Mouse (Mus musculus): ENCODE measurements around the gene Adamtsl1.

Gene Adamtsl1

GRCm38 (mm10) chr4:86312366-86312765 lies 798.4 kb downstream of the Adamtsl1 start:
- no peak for DNase-seq (ENCODE audit: low read depth, low spot score)

GRCm38 (mm10) chr4:86314442-86314841 lies 800.5 kb downstream of the Adamtsl1 start:
- DNase-seq (ENCODE audit: low read depth, low spot score): no peak

GRCm38 (mm10) chr4:86315122-86315521 lies 801.1 kb downstream of the Adamtsl1 start:
- no peak for DNase-seq (ENCODE audit: low read depth, low spot score)

- no peak for DNase-seq (ENCODE audit: low read depth, low spot score)
Observed at GRCm38 (mm10) chr4:86317916-86318542, 804.1 kb downstream of the Adamtsl1 start.

GRCm38 (mm10) chr4:86325411-86325810 lies 811.4 kb downstream of the Adamtsl1 start:
- no peak for DNase-seq (ENCODE audit: low read depth, low spot score)

- no peak for DNase-seq (ENCODE audit: low read depth, low spot score)
Observed at GRCm38 (mm10) chr4:86326003-86326402, 812.0 kb downstream of the Adamtsl1 start.

- DNase-seq (ENCODE audit: low read depth, low spot score): no peak
Observed at GRCm38 (mm10) chr4:86326638-86327037, 812.7 kb downstream of the Adamtsl1 start.

GRCm38 (mm10) chr4:86329481-86329880 lies 815.5 kb downstream of the Adamtsl1 start:
- no peak for DNase-seq (ENCODE audit: low read depth, low spot score)

- DNase-seq (ENCODE audit: low read depth, low spot score): peak; percentile 30
Observed at GRCm38 (mm10) chr4:86335861-86336415, 822.0 kb downstream of the Adamtsl1 start.

- no peak for DNase-seq (ENCODE audit: low read depth, low spot score)
Observed at GRCm38 (mm10) chr4:86337216-86337765, 823.3 kb downstream of the Adamtsl1 start.

GRCm38 (mm10) chr4:86349341-86349740 lies 835.4 kb downstream of the Adamtsl1 start:
- DNase-seq (ENCODE audit: low read depth, low spot score): no peak

- DNase-seq (ENCODE audit: low read depth, low spot score): no peak
Observed at GRCm38 (mm10) chr4:86352121-86352520, 838.1 kb downstream of the Adamtsl1 start.

- no peak for DNase-seq (ENCODE audit: low read depth, low spot score)
Observed at GRCm38 (mm10) chr4:86353550-86353949, 839.6 kb downstream of the Adamtsl1 start.

GRCm38 (mm10) chr4:86359398-86359797 lies 845.4 kb downstream of the Adamtsl1 start:
- DNase-seq (ENCODE audit: low read depth, low spot score): no peak

GRCm38 (mm10) chr4:86369055-86369454 lies 855.1 kb downstream of the Adamtsl1 start:
- no peak for DNase-seq (ENCODE audit: low read depth, low spot score)

- no peak for DNase-seq (ENCODE audit: low read depth, low spot score)
Observed at GRCm38 (mm10) chr4:86373166-86373565, 859.2 kb downstream of the Adamtsl1 start.

GRCm38 (mm10) chr4:86383124-86383523 lies 869.2 kb downstream of the Adamtsl1 start:
- no peak for DNase-seq (ENCODE audit: low read depth, low spot score)

- DNase-seq (ENCODE audit: low read depth, low spot score): no peak
Observed at GRCm38 (mm10) chr4:86385121-86385520, 871.1 kb downstream of the Adamtsl1 start.

- DNase-seq (ENCODE audit: low read depth, low spot score): no peak
Observed at GRCm38 (mm10) chr4:86388430-86388829, 874.5 kb downstream of the Adamtsl1 start.

GRCm38 (mm10) chr4:86391176-86391575 lies 877.2 kb downstream of the Adamtsl1 start:
- no peak for DNase-seq (ENCODE audit: low read depth, low spot score)

GRCm38 (mm10) chr4:86395636-86396035 lies 881.7 kb downstream of the Adamtsl1 start:
- DNase-seq (ENCODE audit: low read depth, low spot score): peak; percentile 49

- DNase-seq (ENCODE audit: low read depth, low spot score): no peak
Observed at GRCm38 (mm10) chr4:86396672-86397288, 882.8 kb downstream of the Adamtsl1 start.

GRCm38 (mm10) chr4:86397470-86397869 lies 883.5 kb downstream of the Adamtsl1 start:
- no peak for DNase-seq (ENCODE audit: low read depth, low spot score)
